Mouse (Mus musculus) kidney, adult 9 months (tissue): ENCODE results near the gene Pabpc4l.
"Not testable (repeated sequence)": the region's sequence is repeated elsewhere in the genome, so short reads cannot be mapped to it uniquely, and the experiment has no call there.

Experiments used
- DNase-seq: peaks from one replicate; pipeline ENCODE4 v3.0.0; 2022

Pabpc4l gene

GRCm38 (mm10) chr3:46447481-46448265 lies at the start of gene Pabpc4l:
TSS of gene Pabpc4l (minus strand) at chr3:46448219.
- DNase-seq = no peak

GRCm38 (mm10) chr3:46490989-46491259 lies 42.9 kb upstream of the Pabpc4l start:
- DNase-seq = no peak

GRCm38 (mm10) chr3:46490132-46490988 lies 42.3 kb upstream of the Pabpc4l start:
- no peak for DNase-seq

- DNase-seq = not testable (repeated sequence)
Observed at GRCm38 (mm10) chr3:46486091-46486490, 38.1 kb upstream of the Pabpc4l start.

GRCm38 (mm10) chr3:46448266-46448532 lies 180 bp upstream of the Pabpc4l start:
- no peak for DNase-seq

- DNase-seq = no peak
Observed at GRCm38 (mm10) chr3:46431416-46431815, 16.6 kb downstream of the Pabpc4l start.
